Mouse (Mus musculus) liver, embryonic 11.5 days (tissue): ENCODE data around the gene Slc3a2. TPM values are rescaled to one million over a fixed set of nuclear protein-coding genes. Genes with fewer than 3 reads are reported as not detected.
"Not testable (repeated sequence)": the region's sequence is repeated elsewhere in the genome, so short reads cannot be mapped to it uniquely, and the experiment has no call there.

Source experiments
- ATAC-seq: fragments of 200-750 bp; cut with Nextera tagmentation; replicated peaks from 2 replicates; pipeline ENCODE4 v1.8.0; 2017; ENCODE audit warnings: moderate number of reproducible peaks, mild to moderate bottlenecking, moderate TSS enrichment, moderate library complexity; ENCODE audit not compliant: low FRiP score
- DNase-seq: peaks from one replicate; pipeline ENCODE4 v3.0.0-alpha.2; 2017; ENCODE audit warnings: low spot score
- H3K27ac ChIP-seq: fragments of 300-500 bp; sonication (generic); 2 replicates; pipeline ENCODE4 v1.5.1; 2014; ENCODE audit warnings: mild to moderate bottlenecking, low read depth, low read length, control low read depth
- H3K27me3 ChIP-seq: fragments of 300-500 bp; sonication (generic); replicated peaks from 2 replicates; pipeline ENCODE4 v1.6.1; 2014; ENCODE audit warnings: low read length, mixed read lengths; ENCODE audit not compliant: control insufficient read depth, insufficient read depth
- H3K36me3 ChIP-seq: fragments of 300-500 bp; sonication (generic); 2 replicates; pipeline ENCODE4 v1.6.1; 2014; ENCODE audit warnings: mild to moderate bottlenecking, low read length, moderate library complexity, mixed read lengths; ENCODE audit not compliant: control insufficient read depth, insufficient read depth
- H3K4me1 ChIP-seq: fragments of 300-500 bp; sonication (generic); replicated peaks from 2 replicates; pipeline ENCODE4 v1.6.1; 2014; ENCODE audit warnings: low read length, mixed read lengths; ENCODE audit not compliant: control insufficient read depth, insufficient read depth
- H3K4me2 ChIP-seq: fragments of 300-500 bp; sonication (generic); 2 replicates; pipeline ENCODE4 v1.6.1; 2014; ENCODE audit warnings: mild to moderate bottlenecking, control low read depth, moderate library complexity
- H3K4me3 ChIP-seq: fragments of 300-500 bp; sonication (generic); 2 replicates; pipeline ENCODE4 v1.5.1; 2014; ENCODE audit warnings: low read depth, low read length, control low read depth
- H3K9ac ChIP-seq: fragments of 300-500 bp; sonication (generic); 2 replicates; pipeline ENCODE4 v1.6.1; 2014; ENCODE audit warnings: low read depth, low read length, control low read depth
- H3K9me3 ChIP-seq: fragments of 300-500 bp; sonication (generic); 2 replicates; pipeline ENCODE4 v1.6.1; 2016; ENCODE audit warnings: low read length, inconsistent platforms, mixed read lengths; ENCODE audit not compliant: control insufficient read depth
- WGBS: fragments of 180-500 bp; shearing (Covaris S2); extraction: QIAGEN DNeasy Blood & Tissue Kit; methylation state at CpG from one replicate; pipeline ENCODE4 v1.1.7; 2014; 5-methylcytosine and 5-hydroxymethylcytosine counted together
- polyA plus RNA-seq: library from polyadenylated mRNA; unstranded; fragments of >200 nt; fragmentation: Nextera tagmentation; extraction: Ambion mirVana; gene quantifications from 2 replicates; pipeline ENCODE4 v1.2.1, GENCODE M21; 2014

Gene Slc3a2
- polyA plus RNA-seq, 1 experiment from 2014 or later, result 150 TPM

- Histone ChIP-seq H3K4me2 (peak within 1 kb of the TSS; percentile 68), H3K9ac (peak within 1 kb of the TSS; percentile 81), H3K4me1 (peaks cover 14% of the 10 kb centered on the region; the same call in 1 of the 2 replicates), H3K36me3 (peaks cover 25% of the 10 kb centered on the region), H3K27ac (peak within 1 kb of the TSS; percentile 42), H3K27me3 (no peaks in the 10 kb centered on the region), H3K9me3 (peaks cover 2% of the 10 kb centered on the region; the same call in 1 of the 2 replicates), H3K4me3 (peak within 1 kb of the TSS; percentile 79)
- peak; percentile 90 for ATAC-seq
- WGBS, result under 1% methylated on average over 32 of the region's 32 CpGs
- peak; percentile 92 for DNase-seq
Observed at GRCm38 (mm10) chr19:8735389-8736159, 12.4 kb upstream of the Slc3a2 start, which contains the start of gene Wdr74. Wdr74 (plus strand) TSS chr19:8735827.

GRCm38 (mm10) chr19:8734334-8734733 is 11.2 kb upstream of the Slc3a2 start:
- DNase-seq (no peak), ATAC-seq (no peak)
- Histone ChIP-seq H3K9ac (no peak overlapping the region), H3K4me2 (no peak overlapping the region), H3K9me3 (peaks cover 2% of the 10 kb centered on the region; the same call in 1 of the 2 replicates), H3K27me3 (no peaks in the 10 kb centered on the region), H3K4me1 (peaks cover 11% of the 10 kb centered on the region; the same call in 1 of the 2 replicates), H3K27ac (no peak overlapping the region), H3K36me3 (peaks cover 14% of the 10 kb centered on the region), H3K4me3 (no peak overlapping the region)
- 42% methylated on average over 3 of the region's 3 CpGs for WGBS

- not testable (repeated sequence) for ATAC-seq
Observed at GRCm38 (mm10) chr19:8728335-8729099, 5.3 kb upstream of the Slc3a2 start.

GRCm38 (mm10) chr19:8727495-8728114 is 4.4 kb upstream of the Slc3a2 start:
- peaks cover 22% of the 10 kb centered on the region for H3K36me3 ChIP-seq
- no peak for DNase-seq
- peak overlapping the region; percentile 34; the same call in 1 of the 2 replicates for H3K27ac ChIP-seq

More at GRCm38 (mm10) chr19:8728335-8729099, 5.3 kb upstream of the Slc3a2 start:
- H3K9ac ChIP-seq, H3K27me3 ChIP-seq, H3K4me1 ChIP-seq, H3K4me3 ChIP-seq, DNase-seq, H3K4me2 ChIP-seq, H3K9me3 ChIP-seq, H3K27ac ChIP-seq: not testable (repeated sequence)
- 50% methylated on average over 3 of the region's 3 CpGs for WGBS
- H3K36me3 ChIP-seq, result peaks cover 22% of the 10 kb centered on the region

GRCm38 (mm10) chr19:8726609-8727390 is 3.6 kb upstream of the Slc3a2 start:
- H3K27ac ChIP-seq, result peak overlapping the region; percentile 36; the same call in 1 of the 2 replicates

More at GRCm38 (mm10) chr19:8727495-8728114, 4.4 kb upstream of the Slc3a2 start:
- 15% methylated on average over 5 of the region's 5 CpGs for WGBS
- Histone ChIP-seq H3K4me2 (no peak overlapping the region), H3K9me3 (no peaks in the 10 kb centered on the region), H3K27me3 (no peaks in the 10 kb centered on the region), H3K9ac (no peak overlapping the region), H3K4me1 (peaks cover 8% of the 10 kb centered on the region), H3K4me3 (peak overlapping the region; percentile 11; the same call in 1 of the 2 replicates)
- ATAC-seq, result peak; percentile 30

GRCm38 (mm10) chr19:8725081-8725613 is 2.0 kb upstream of the Slc3a2 start:
- 38% methylated on average over 4 of the region's 4 CpGs for WGBS
- Histone ChIP-seq H3K9me3 (no peaks in the 10 kb centered on the region), H3K27me3 (no peaks in the 10 kb centered on the region), H3K9ac (peak overlapping the region; percentile 98), H3K27ac (peak overlapping the region; percentile 98), H3K4me3 (peak overlapping the region; percentile 88), H3K4me2 (peak overlapping the region; percentile 87), H3K4me1 (peaks cover 17% of the 10 kb centered on the region), H3K36me3 (peaks cover 22% of the 10 kb centered on the region)
- ATAC-seq (no peak), DNase-seq (no peak)

More at GRCm38 (mm10) chr19:8726609-8727390, 3.6 kb upstream of the Slc3a2 start:
- no peak for DNase-seq
- Histone ChIP-seq H3K4me3 (peak overlapping the region; percentile 88), H3K4me2 (peak overlapping the region; percentile 87), H3K36me3 (peaks cover 22% of the 10 kb centered on the region), H3K4me1 (peaks cover 12% of the 10 kb centered on the region), H3K9me3 (no peaks in the 10 kb centered on the region), H3K9ac (peak overlapping the region; percentile 31), H3K27me3 (no peaks in the 10 kb centered on the region)
- WGBS, result 17% methylated on average over 3 of the region's 3 CpGs
- peak; percentile 13; the same call in 1 of the 2 replicates for ATAC-seq

GRCm38 (mm10) chr19:8724392-8724791 is 1.2 kb upstream of the Slc3a2 start:
- Histone ChIP-seq H3K9ac (peak overlapping the region; percentile 98), H3K4me3 (peak overlapping the region; percentile 88), H3K27ac (peak overlapping the region; percentile 98), H3K36me3 (peaks cover 22% of the 10 kb centered on the region), H3K9me3 (no peaks in the 10 kb centered on the region), H3K27me3 (no peaks in the 10 kb centered on the region), H3K4me2 (peak overlapping the region; percentile 87), H3K4me1 (peaks cover 17% of the 10 kb centered on the region)
- no peak for DNase-seq
- no peak for ATAC-seq
- WGBS, result 1% methylated on average over 2 of the region's 2 CpGs
